Comparison of ENCODE assay signal across 18 mouse cellular contexts in the genomic region with DNA sequence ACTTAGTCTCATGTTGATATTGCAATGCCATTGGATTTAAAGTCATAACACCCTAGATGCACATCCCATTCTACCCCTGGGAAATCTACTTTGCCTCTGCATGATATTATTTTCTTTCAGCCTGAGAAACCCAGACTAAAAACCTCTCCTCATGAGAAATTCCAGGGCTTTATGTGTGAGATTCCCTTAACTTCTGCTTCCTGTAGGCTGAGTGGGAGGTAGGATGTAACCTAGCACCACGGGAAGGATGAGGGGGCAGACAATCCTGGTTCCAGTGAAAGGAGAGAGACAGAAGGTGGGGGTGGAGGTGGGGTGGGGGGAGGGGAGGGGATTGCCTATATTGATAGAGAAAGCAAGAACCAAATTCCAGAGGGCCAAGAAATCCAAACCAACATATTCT.
DNase-seq lines count a peak whose midpoint lies in the region; ATAC-seq and TF ChIP-seq lines count a peak whose summit lies in the region.
"Had no signal": no experiment of that assay in that cellular context is flagged by ENCODE, and none has a peak within 500 bp of the region (broad histone marks: within the 10 kb centered on the region; RNA-seq: fewer than 3 reads in every experiment).

No protein-coding gene starts in this region.

- H3K27me3 ChIP-seq in kidney, postnatal 0 days (ENCODE audit: insufficient read depth, low read length), result no peaks in the 10 kb centered on the region
- H3K27me3 ChIP-seq: embryonic facial prominence, embryonic 13.5 days; embryonic facial prominence, embryonic 15.5 days; forebrain, embryonic 12.5 days had no signal

- H3K9me3 ChIP-seq in kidney, postnatal 0 days (replicated peaks; ENCODE audit: low read length), result no peaks in the 10 kb centered on the region
- H3K9me3 ChIP-seq: embryonic facial prominence, embryonic 13.5 days; embryonic facial prominence, embryonic 15.5 days; forebrain, embryonic 10.5 days; forebrain, embryonic 12.5 days had no signal

- H3K27ac ChIP-seq in kidney, postnatal 0 days, result no peak overlapping the region
- H3K27ac ChIP-seq: embryonic facial prominence, embryonic 13.5 days; embryonic facial prominence, embryonic 15.5 days; forebrain, embryonic 10.5 days; forebrain, embryonic 12.5 days had no signal

- no peak overlapping the region for H3K4me2 ChIP-seq in kidney, postnatal 0 days (ENCODE audit: low read length)
- H3K4me2 ChIP-seq: embryonic facial prominence, embryonic 13.5 days; embryonic facial prominence, embryonic 15.5 days; forebrain, embryonic 12.5 days had no signal

- no peaks in the 10 kb centered on the region for H3K36me3 ChIP-seq in kidney, postnatal 0 days (ENCODE audit: insufficient read depth, low read length)
- H3K36me3 ChIP-seq: embryonic facial prominence, embryonic 13.5 days; embryonic facial prominence, embryonic 15.5 days; forebrain, embryonic 10.5 days; forebrain, embryonic 12.5 days had no signal

- DNase-seq in kidney, postnatal 0 days (ENCODE audit: low spot score), result peak; percentile 4
- no peak for DNase-seq in kidney, postnatal 4 days
- DNase-seq in right cerebral cortex, adult 18-20 months, result peak; percentile 68
- DNase-seq in right cerebral cortex, adult 2 months (ENCODE audit: low spot score in 2 of 2), result no peak
- DNase-seq in telencephalon, adult 2 months (ENCODE audit: low read depth, low spot score), result peak; percentile 72
- DNase-seq in cerebellum, adult 9-10 months, result no peak
- DNase-seq: cerebellum, adult 11-12 months; cerebellum, adult 2 months; cerebellum, adult 9-11 months; cerebellum, postnatal 14 days; cerebellum, postnatal 36 days had no signal

- no peak for ATAC-seq in kidney, postnatal 0 days (replicated peaks; ENCODE audit: low FRiP score, low read depth)
- ATAC-seq: forebrain, embryonic 14.5 days; forebrain, embryonic 16.5 days had no signal

- no peak overlapping the region for H3K4me3 ChIP-seq in kidney, postnatal 0 days (replicated peaks; ENCODE audit: low read depth, low read length)
- H3K4me3 ChIP-seq: embryonic facial prominence, embryonic 13.5 days; embryonic facial prominence, embryonic 15.5 days; erythroblast, embryonic 14.5 days; forebrain, embryonic 10.5 days; forebrain, embryonic 12.5 days had no signal

- no peak for TF ChIP-seq CTCF in kidney, postnatal 0 days (IDR thresholded peaks at IDR 0.05; ENCODE audit: low read depth)

- 22% methylated on average over 1 of the region's 1 CpGs for WGBS in kidney, postnatal 0 days

- no peak overlapping the region for H3K9ac ChIP-seq in kidney, postnatal 0 days (ENCODE audit: low read depth, low read length)
- H3K9ac ChIP-seq: embryonic facial prominence, embryonic 13.5 days; embryonic facial prominence, embryonic 15.5 days; forebrain, embryonic 12.5 days had no signal

- no peaks in the 10 kb centered on the region for H3K4me1 ChIP-seq in kidney, postnatal 0 days (replicated peaks; ENCODE audit: insufficient read depth, low read length)
- H3K4me1 ChIP-seq: embryonic facial prominence, embryonic 13.5 days; embryonic facial prominence, embryonic 15.5 days; forebrain, embryonic 10.5 days; forebrain, embryonic 12.5 days had no signal

Comparison
In these comparisons a context has a peak if more than half of its experiments do, and no peak if none do; other contexts are left out.
1. DNase-seq: peak in kidney, postnatal 0 days (single experiment), right cerebral cortex, adult 18-20 months (single experiment) and telencephalon, adult 2 months (single experiment); none in kidney, postnatal 4 days (0 of 2), right cerebral cortex, adult 2 months (0 of 2) and cerebellum, adult 9-10 months (single experiment).